Mouse (Mus musculus): ENCODE data around the gene Gpx2. TPM values are rescaled to one million over a fixed set of nuclear protein-coding genes. Genes with fewer than 3 reads are reported as not detected.

The Gpx2 gene
- not detected in 2 replicates for total RNA-seq (2014; rRNA removed; ENCODE audit: low replicate concordance)
- 0.49 TPM in 1 of 2 replicates, not detected in the other for polyA plus RNA-seq (2015; fragmentation: Nextera tagmentation; extraction: Ambion mirVana)

GRCm38 (mm10) chr12:76795350-76795749 is at the start of gene Gpx2:
Gpx2 (minus strand) TSS chr12:76795554.
- ATAC-seq (ENCODE audit: insufficient read depth, low read depth) = no peak
- 79% methylated on average over 5 of the region's 5 CpGs for WGBS
- Histone ChIP-seq H3K9me3 (replicated peaks; ENCODE audit: control insufficient read depth, low read length) (no peaks in the 10 kb centered on the region), H3K27ac (ENCODE audit: low read depth) (no peak within 1 kb of the TSS), H3K4me1 (ENCODE audit: control insufficient read depth, insufficient read depth) (peaks cover 7% of the 10 kb centered on the region), H3K36me3 (replicated peaks; ENCODE audit: control insufficient read depth, insufficient read depth, low read length) (no peaks in the 10 kb centered on the region), H3K9ac (replicated peaks; ENCODE audit: low read depth, low read length) (no peak within 1 kb of the TSS), H3K4me3 (ENCODE audit: low read depth, low read length) (no peak within 1 kb of the TSS), H3K27me3 (ENCODE audit: control insufficient read depth, insufficient read depth, low read length) (no peaks in the 10 kb centered on the region), H3K4me2 (ENCODE audit: low read depth, low read length) (no peak within 1 kb of the TSS)
- TF ChIP-seq CTCF (IDR thresholded peaks at IDR 0.05; ENCODE audit: low read depth) = no peak
- no peak for TF ChIP-seq EP300 (IDR thresholded peaks at IDR 0.05; ENCODE audit: low read depth)
- no peak for DNase-seq (ENCODE audit: low spot score)

- TF ChIP-seq EP300 (IDR thresholded peaks at IDR 0.05; ENCODE audit: low read depth) (no peak), CTCF (IDR thresholded peaks at IDR 0.05; ENCODE audit: low read depth) (no peak)
- Histone ChIP-seq H3K27ac (ENCODE audit: low read depth) (no peak overlapping the region), H3K4me2 (ENCODE audit: low read depth, low read length) (no peak overlapping the region), H3K9ac (replicated peaks; ENCODE audit: low read depth, low read length) (no peak overlapping the region), H3K36me3 (replicated peaks; ENCODE audit: control insufficient read depth, insufficient read depth, low read length) (no peaks in the 10 kb centered on the region), H3K27me3 (ENCODE audit: control insufficient read depth, insufficient read depth, low read length) (no peaks in the 10 kb centered on the region), H3K9me3 (replicated peaks; ENCODE audit: control insufficient read depth, low read length) (no peaks in the 10 kb centered on the region), H3K4me3 (ENCODE audit: low read depth, low read length) (no peak overlapping the region), H3K4me1 (ENCODE audit: control insufficient read depth, insufficient read depth) (no peaks in the 10 kb centered on the region)
- 86% methylated on average over 15 of the region's 15 CpGs for WGBS
- DNase-seq (ENCODE audit: low spot score) (no peak), ATAC-seq (ENCODE audit: insufficient read depth, low read depth) (no peak)
Measured at GRCm38 (mm10) chr12:76844346-76845061, 49.1 kb upstream of the Gpx2 start.

- Histone ChIP-seq H3K36me3 (replicated peaks; ENCODE audit: control insufficient read depth, insufficient read depth, low read length) (no peaks in the 10 kb centered on the region), H3K9ac (replicated peaks; ENCODE audit: low read depth, low read length) (no peak overlapping the region), H3K9me3 (replicated peaks; ENCODE audit: control insufficient read depth, low read length) (no peaks in the 10 kb centered on the region), H3K4me1 (ENCODE audit: control insufficient read depth, insufficient read depth) (peaks cover 9% of the 10 kb centered on the region), H3K27me3 (ENCODE audit: control insufficient read depth, insufficient read depth, low read length) (no peaks in the 10 kb centered on the region), H3K27ac (ENCODE audit: low read depth) (no peak overlapping the region), H3K4me2 (ENCODE audit: low read depth, low read length) (no peak overlapping the region), H3K4me3 (ENCODE audit: low read depth, low read length) (no peak overlapping the region)
- no peak for TF ChIP-seq CTCF (IDR thresholded peaks at IDR 0.05; ENCODE audit: low read depth)
- TF ChIP-seq EP300 (IDR thresholded peaks at IDR 0.05; ENCODE audit: low read depth) = no peak
- 60% methylated on average over 6 of the region's 6 CpGs for WGBS
- DNase-seq (ENCODE audit: low spot score) = no peak
- ATAC-seq (ENCODE audit: insufficient read depth, low read depth) = no peak
Measured at GRCm38 (mm10) chr12:76840081-76840480, 44.7 kb upstream of the Gpx2 start.

- Histone ChIP-seq H3K27ac (ENCODE audit: low read depth) (no peak overlapping the region), H3K9me3 (replicated peaks; ENCODE audit: control insufficient read depth, low read length) (no peaks in the 10 kb centered on the region), H3K4me2 (ENCODE audit: low read depth, low read length) (no peak overlapping the region), H3K9ac (replicated peaks; ENCODE audit: low read depth, low read length) (no peak overlapping the region), H3K36me3 (replicated peaks; ENCODE audit: control insufficient read depth, insufficient read depth, low read length) (no peaks in the 10 kb centered on the region), H3K27me3 (ENCODE audit: control insufficient read depth, insufficient read depth, low read length) (no peaks in the 10 kb centered on the region), H3K4me3 (ENCODE audit: low read depth, low read length) (no peak overlapping the region), H3K4me1 (ENCODE audit: control insufficient read depth, insufficient read depth) (peaks cover 9% of the 10 kb centered on the region)
- ATAC-seq (ENCODE audit: insufficient read depth, low read depth) (no peak), DNase-seq (ENCODE audit: low spot score) (no peak)
- 85% methylated on average over 4 of the region's 4 CpGs for WGBS
- TF ChIP-seq CTCF (IDR thresholded peaks at IDR 0.05; ENCODE audit: low read depth) (no peak), EP300 (IDR thresholded peaks at IDR 0.05; ENCODE audit: low read depth) (no peak)
Measured at GRCm38 (mm10) chr12:76839298-76839697, 43.9 kb upstream of the Gpx2 start.

DNA sequence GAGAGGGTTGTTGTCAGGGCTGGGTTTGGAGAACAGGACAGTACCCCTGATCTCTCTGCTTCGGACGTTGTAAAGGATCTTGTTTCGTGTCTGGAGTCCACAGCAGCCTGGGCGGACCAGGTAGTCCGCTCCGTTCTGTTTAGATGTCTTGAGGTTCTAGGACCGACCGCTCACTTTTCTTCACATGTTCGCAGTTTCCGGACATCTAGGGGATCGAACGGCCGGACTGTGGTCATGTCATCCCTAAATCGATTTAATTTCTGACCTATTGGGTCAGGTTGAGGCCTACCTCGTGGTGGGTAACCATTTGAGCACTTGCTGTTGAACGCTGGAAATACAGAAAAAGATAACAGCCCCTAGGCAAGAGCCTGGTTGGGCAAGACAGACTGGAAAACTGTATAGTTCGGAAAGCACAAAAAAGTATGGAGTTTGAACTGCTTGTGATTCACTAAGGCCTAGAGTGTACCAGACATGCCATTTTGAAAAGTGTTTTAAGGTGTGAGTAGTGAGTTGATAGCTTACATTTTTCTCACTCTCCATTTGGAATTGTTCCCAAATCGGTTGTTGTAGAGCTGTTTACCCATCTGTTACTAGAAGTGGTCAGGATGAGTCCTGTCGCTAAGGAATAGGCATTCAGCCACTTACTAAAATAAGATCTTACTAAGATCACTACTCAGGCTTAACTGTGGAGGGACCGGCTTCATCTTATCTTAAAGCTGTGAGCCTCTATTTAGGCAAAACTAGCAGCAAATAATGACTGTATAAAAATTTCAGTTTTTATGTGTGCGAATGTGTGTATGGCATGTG is 42.7 kb upstream of the Gpx2 start:
- Histone ChIP-seq H3K27ac (ENCODE audit: low read depth) (peak overlapping the region; percentile 44; the same call in 1 of the 2 replicates), H3K4me3 (ENCODE audit: low read depth, low read length) (peak overlapping the region; percentile 69), H3K9ac (replicated peaks; ENCODE audit: low read depth, low read length) (peak overlapping the region; percentile 66), H3K9me3 (replicated peaks; ENCODE audit: control insufficient read depth, low read length) (no peaks in the 10 kb centered on the region), H3K27me3 (ENCODE audit: control insufficient read depth, insufficient read depth, low read length) (no peaks in the 10 kb centered on the region), H3K4me1 (ENCODE audit: control insufficient read depth, insufficient read depth) (peaks cover 9% of the 10 kb centered on the region), H3K4me2 (ENCODE audit: low read depth, low read length) (peak overlapping the region; percentile 75), H3K36me3 (replicated peaks; ENCODE audit: control insufficient read depth, insufficient read depth, low read length) (no peaks in the 10 kb centered on the region)
- ATAC-seq (ENCODE audit: insufficient read depth, low read depth) (no peak), DNase-seq (ENCODE audit: low spot score) (no peak)
- TF ChIP-seq EP300 (IDR thresholded peaks at IDR 0.05; ENCODE audit: low read depth) = no peak
- no peak for TF ChIP-seq CTCF (IDR thresholded peaks at IDR 0.05; ENCODE audit: low read depth)
- WGBS = 10% methylated on average over 21 of the region's 21 CpGs
